Mouse (Mus musculus) erythroblast, embryonic 14.5 days (primary cell): ENCODE results near the gene Sept14.

Experiments
- GATA1 ChIP-seq: IDR thresholded peaks from 2 replicates; pipeline ENCODE4 v1.6.1; 2012; ENCODE audit warnings: low read length, inconsistent platforms, mixed read lengths
- TAL1 ChIP-seq: IDR thresholded peaks from 3 replicates; pipeline ENCODE4 v1.6.1; 2012; ENCODE audit warnings: low read length, inconsistent platforms, mixed read lengths

GRCm38 (mm10) chr5:129724834-129725773 is 16.8 kb upstream of the Sept14 start, which contains the start of gene Nipsnap2:
- no peak for TF ChIP-seq GATA1
- TF ChIP-seq TAL1: no peak
